Comparison of ENCODE assay signal across 12 mouse cellular contexts in genomic region chr4:123322910-123323309, GRCm38 (mm10). TPM values are rescaled to one million over a fixed set of nuclear protein-coding genes. Genes with fewer than 3 reads are reported as not detected.
DNase-seq lines count a peak whose midpoint lies in the region; ATAC-seq and TF ChIP-seq lines count a peak whose summit lies in the region.
"Not testable (repeated sequence)": the region's sequence is repeated elsewhere in the genome, so short reads cannot be mapped to it uniquely, and the experiment has no call there.
"Had no signal": no experiment of that assay in that cellular context is flagged by ENCODE, and none has a peak within 500 bp of the region (broad histone marks: within the 10 kb centered on the region; RNA-seq: fewer than 3 reads in every experiment).

No protein-coding gene starts in this region.

- TF ChIP-seq CTCF in hindbrain, postnatal 0 days (IDR thresholded peaks at IDR 0.05; ENCODE audit: low read depth); layer of hippocampus, adult 2 months (conservative IDR thresholded peaks at IDR 0.05); lung, embryonic 14.5 days (IDR thresholded peaks at IDR 0.05; ENCODE audit: low read depth); small intestine, adult 2 months (IDR thresholded peaks at IDR 0.05; ENCODE audit: extremely low read depth, insufficient read length, insufficient replicate concordance, low read depth, low read length): not testable (repeated sequence)

- not testable (repeated sequence) for H3K27ac ChIP-seq in ES-E14 (ENCODE audit: insufficient read depth, low read depth, low read length, poor library complexity, severe bottlenecking); forebrain, embryonic 11.5 days (ENCODE audit: low read depth, low read length); heart, embryonic 13.5 days (replicated peaks); hindbrain, postnatal 0 days; layer of hippocampus, adult 2 months; lung, embryonic 14.5 days (ENCODE audit: low read depth); midbrain, embryonic 16.5 days (ENCODE audit: low read length); small intestine, adult 2 months (ENCODE audit: insufficient read depth, low read depth, low read length)

- ATAC-seq in forebrain, embryonic 11.5 days (replicated peaks; ENCODE audit: low FRiP score); heart, embryonic 13.5 days (ENCODE audit: extremely low read depth, insufficient number of reproducible peaks, low FRiP score, low TSS enrichment): not testable (repeated sequence)
- peak; percentile 83 for ATAC-seq in hindbrain, postnatal 0 days
- 0 out of 2 replicates have a peak, but pooled peaks have one; percentile 15 for ATAC-seq in lung, embryonic 14.5 days (ENCODE audit: insufficient read depth)
- ATAC-seq in midbrain, embryonic 16.5 days = peak; percentile 65

- in situ Hi-C loops in ES-E14 (cut with MboI; ENCODE audit: low sequenced_read_pairs in 2 of 2, unreplicated experiment in 2 of 2) = not testable (repeated sequence)

- DNase-seq in ES-E14 (ENCODE audit: low read depth, low spot score); forebrain, embryonic 11.5 days (ENCODE audit: low spot score); layer of hippocampus, adult 2 months (ENCODE audit: low spot score in 2 of 2); lung, embryonic 14.5 days: not testable (repeated sequence)
- DNase-seq in hindbrain, postnatal 0 days (ENCODE audit: low spot score) = peak; percentile 17

- H3K4me2 ChIP-seq in forebrain, embryonic 11.5 days (ENCODE audit: low read depth, low read length, severe bottlenecking) = peak overlapping the region; percentile 36; the same call in 1 of the 2 replicates
- H3K4me2 ChIP-seq in heart, embryonic 13.5 days = peak overlapping the region; percentile 64
- peak overlapping the region; percentile 46; the same call in 1 of the 2 replicates for H3K4me2 ChIP-seq in hindbrain, postnatal 0 days (ENCODE audit: low read depth, low read length)
- peak overlapping the region; percentile 53 for H3K4me2 ChIP-seq in lung, embryonic 14.5 days
- peak overlapping the region; percentile 48 for H3K4me2 ChIP-seq in midbrain, embryonic 16.5 days (ENCODE audit: low read length)

- not testable (repeated sequence) for H3K27me3 ChIP-seq in forebrain, embryonic 11.5 days (ENCODE audit: control insufficient read depth, insufficient read depth, low read length); hindbrain, postnatal 0 days (ENCODE audit: insufficient read depth, low read length); midbrain, embryonic 16.5 days (ENCODE audit: control insufficient read depth, insufficient read depth, low read depth, low read length); small intestine, adult 2 months (ENCODE audit: control insufficient read depth, insufficient read depth, low read length)
- H3K27me3 ChIP-seq in heart, embryonic 13.5 days (replicated peaks) = peaks cover 29% of the 10 kb centered on the region
- peaks cover 12% of the 10 kb centered on the region; the same call in 1 of the 2 replicates for H3K27me3 ChIP-seq in lung, embryonic 14.5 days (ENCODE audit: insufficient read depth, low read length)

- WGBS in forebrain, embryonic 11.5 days = 15% methylated on average over 23 of the region's 38 CpGs
- 9% methylated on average over 25 of the region's 38 CpGs for WGBS in heart, embryonic 13.5 days
- WGBS in hindbrain, postnatal 0 days = 16% methylated on average over 23 of the region's 38 CpGs
- WGBS in lung, embryonic 14.5 days = 5% methylated on average over 26 of the region's 38 CpGs
- whole genome bisulfite sequencing in midbrain, embryonic 16.5 days = 16% methylated on average over 17 of the region's 38 CpGs
- 18% methylated on average over 29 of the region's 38 CpGs for WGBS in small intestine, adult 2 months

- not testable (repeated sequence) for TF ChIP-seq POLR2A in small intestine, adult 2 months (IDR thresholded peaks at IDR 0.05; ENCODE audit: low read depth, low read length)

- peak overlapping the region; percentile 30 to 60; a peak in 1 of 4 replicates for H3K4me3 ChIP-seq in ES-E14 (ENCODE audit: insufficient read depth in 1 of 2, low read depth in 1 of 2, low read length in 2 of 2, poor library complexity in 1 of 2, severe bottlenecking in 1 of 2)
- H3K4me3 ChIP-seq in forebrain, embryonic 11.5 days (ENCODE audit: low read depth, low read length) = not testable (repeated sequence)
- peak overlapping the region; percentile 39 for H3K4me3 ChIP-seq in heart, embryonic 13.5 days
- H3K4me3 ChIP-seq in hindbrain, postnatal 0 days (ENCODE audit: low read length) = peak overlapping the region; percentile 21
- H3K4me3 ChIP-seq in layer of hippocampus, adult 2 months = peak overlapping the region; percentile 39
- H3K4me3 ChIP-seq in lung, embryonic 14.5 days (ENCODE audit: low read depth, low read length) = peak overlapping the region; percentile 22
- peak overlapping the region; percentile 26 for H3K4me3 ChIP-seq in midbrain, embryonic 16.5 days (ENCODE audit: low read depth, low read length)
- H3K4me3 ChIP-seq in small intestine, adult 2 months (ENCODE audit: low read depth, low read length) = peak overlapping the region; percentile 2

- not testable (repeated sequence) for H3K9me3 ChIP-seq in ES-E14 (ENCODE audit: control insufficient read depth, insufficient read depth, low read depth, low read length); forebrain, embryonic 11.5 days (ENCODE audit: control insufficient read depth, low read length); heart, embryonic 13.5 days; hindbrain, postnatal 0 days (ENCODE audit: low read length); lung, embryonic 14.5 days (ENCODE audit: low read depth, low read length); midbrain, embryonic 16.5 days (replicated peaks; ENCODE audit: control insufficient read depth, low read length, poor library complexity, severe bottlenecking)

- H3K9ac ChIP-seq in ES-E14 (ENCODE audit: insufficient read depth, low read depth, low read length, poor library complexity, severe bottlenecking); forebrain, embryonic 11.5 days (ENCODE audit: low read length); heart, embryonic 13.5 days; hindbrain, postnatal 0 days (replicated peaks; ENCODE audit: low read length); lung, embryonic 14.5 days; midbrain, embryonic 16.5 days (ENCODE audit: low read depth, low read length): not testable (repeated sequence)

- H3K4me1 ChIP-seq in ES-E14 (ENCODE audit: control insufficient read depth in 2 of 2, insufficient read depth in 2 of 2, low read length in 2 of 2, poor library complexity in 1 of 2); forebrain, embryonic 11.5 days (replicated peaks; ENCODE audit: control insufficient read depth, insufficient read depth, low read length); hindbrain, postnatal 0 days (ENCODE audit: insufficient read depth, low read length); lung, embryonic 14.5 days (ENCODE audit: insufficient read depth); midbrain, embryonic 16.5 days (ENCODE audit: control insufficient read depth, insufficient read depth, low read length); small intestine, adult 2 months (ENCODE audit: control insufficient read depth, insufficient read depth, insufficient read length, low read length): not testable (repeated sequence)
- peaks cover 13% of the 10 kb centered on the region for H3K4me1 ChIP-seq in heart, embryonic 13.5 days

- not testable (repeated sequence) for H3K36me3 ChIP-seq in ES-E14 (ENCODE audit: control insufficient read depth, insufficient read depth, low read length, poor library complexity, severe bottlenecking); forebrain, embryonic 11.5 days (ENCODE audit: control insufficient read depth, insufficient read depth, low read length); heart, embryonic 13.5 days; hindbrain, postnatal 0 days (ENCODE audit: insufficient read depth, low read length); lung, embryonic 14.5 days (ENCODE audit: insufficient read depth); midbrain, embryonic 16.5 days (ENCODE audit: control insufficient read depth, insufficient read depth, low read length); small intestine, adult 2 months (ENCODE audit: control insufficient read depth, insufficient read depth, low read length)

RNA-seq across cellular contexts. Expression of gene Oxct2a, which starts 0.5 kb away (rescaled TPM):
- 3.1 and 3.6 TPM in 2 replicates for total RNA-seq in ES-E14 (2012; rRNA removed)
- not detected in 2 replicates for polyA plus RNA-seq in forebrain, embryonic 11.5 days (2014; fragmentation: Nextera tagmentation; extraction: Ambion mirVana)
- polyA plus RNA-seq in heart, embryonic 13.5 days (2015; fragmentation: Nextera tagmentation; extraction: Ambion mirVana) = not detected in 2 replicates
- total RNA-seq in hindbrain, postnatal 0 days (2014; rRNA removed) = 0.25 and 0.47 TPM in 2 replicates
- 0.20 TPM in 2 replicates for polyA plus RNA-seq in hindbrain, postnatal 0 days (2015; fragmentation: Nextera tagmentation; extraction: Ambion mirVana)
- not detected for total RNA-seq in layer of hippocampus, adult 2 months (2021)
- not detected in 2 replicates for polyA plus RNA-seq in lung, embryonic 14.5 days (2014; fragmentation: Nextera tagmentation; extraction: Ambion mirVana)
- polyA plus RNA-seq in midbrain, embryonic 16.5 days (2015; fragmentation: Nextera tagmentation; extraction: Ambion mirVana) = 0.15 TPM in 1 of 2 replicates, not detected in the other
- polyA plus RNA-seq in small intestine, adult 2 months (2012; rRNA removed) = 1.1 and 3.4 TPM in 2 replicates
- total RNA-seq: heart, postnatal 36 days; layer of hippocampus, adult 18-20 months; left cerebral cortex, postnatal 14 days had no signal
- polyA plus RNA-seq: thymus, postnatal 0 days had no signal

RNA-seq across cellular contexts. Expression of gene Bmp8a, which starts 20.1 kb away (rescaled TPM):
- total RNA-seq in ES-E14 (2012; rRNA removed) = 5.0 and 7.1 TPM in 2 replicates
- polyA plus RNA-seq in forebrain, embryonic 11.5 days (2014; fragmentation: Nextera tagmentation; extraction: Ambion mirVana) = 0.13 and 0.23 TPM in 2 replicates
- 0.06 and 0.13 TPM in 2 replicates for polyA plus RNA-seq in heart, embryonic 13.5 days (2015; fragmentation: Nextera tagmentation; extraction: Ambion mirVana)
- total RNA-seq in hindbrain, postnatal 0 days (2014; rRNA removed) = 0.10 and 0.18 TPM in 2 replicates
- 0.32 and 0.44 TPM in 2 replicates for polyA plus RNA-seq in hindbrain, postnatal 0 days (2015; fragmentation: Nextera tagmentation; extraction: Ambion mirVana)
- under 1 TPM in 1 of 2 experiments, not detected in 1; 0.15 TPM for total RNA-seq in layer of hippocampus, adult 2 months (2021)
- 0.11 and 0.30 TPM in 2 replicates for polyA plus RNA-seq in lung, embryonic 14.5 days (2014; fragmentation: Nextera tagmentation; extraction: Ambion mirVana)
- 0.21 TPM in 1 of 2 replicates, not detected in the other for polyA plus RNA-seq in midbrain, embryonic 16.5 days (2015; fragmentation: Nextera tagmentation; extraction: Ambion mirVana)
- polyA plus RNA-seq in small intestine, adult 2 months (2012; rRNA removed) = 23.9 and 72.2 TPM in 2 replicates
- total RNA-seq: layer of hippocampus, adult 18-20 months had no signal

Comparison
In these comparisons a context has a peak if more than half of its experiments do, and no peak if none do; other contexts are left out.
1. RNA of gene Bmp8a, which starts 20.1 kb away (polyA plus RNA-seq): 23.9 to 72.2 TPM in small intestine, adult 2 months; 0.32 to 0.44 TPM in hindbrain, postnatal 0 days, 0.11 to 0.30 TPM in lung, embryonic 14.5 days, 0.13 to 0.23 TPM in forebrain, embryonic 11.5 days, 0.21 TPM in midbrain, embryonic 16.5 days and 0.06 to 0.13 TPM in heart, embryonic 13.5 days; every median in the first group is over 10 times any median in the second.
2. Peak in every context shown above with its lines, with median percentiles within 50 percentile points of each other: H3K4me2 ChIP-seq.